Mouse (Mus musculus): ENCODE data around the gene Phf3. TPM values are rescaled to one million over a fixed set of nuclear protein-coding genes. Genes with fewer than 3 reads are reported as not detected.

Gene Phf3
- polyA plus RNA-seq, 1 experiment from 2014 or later, result 39.7 TPM

GRCm38 (mm10) chr1:30808101-30808699 lies 65.5 kb downstream of the Phf3 start:
- Histone ChIP-seq H3K4me1 (replicated peaks; ENCODE audit: control insufficient read depth, insufficient read depth, low read length) (no peaks in the 10 kb centered on the region), H3K27ac (ENCODE audit: low read depth, low read length) (no peak overlapping the region), H3K4me2 (ENCODE audit: low read depth, low read length, severe bottlenecking) (no peak overlapping the region), H3K27me3 (ENCODE audit: control insufficient read depth, insufficient read depth, low read length) (no peaks in the 10 kb centered on the region), H3K9ac (ENCODE audit: low read length) (no peak overlapping the region), H3K9me3 (ENCODE audit: control insufficient read depth, low read length) (no peaks in the 10 kb centered on the region), H3K36me3 (ENCODE audit: control insufficient read depth, insufficient read depth, low read length) (peaks cover 19% of the 10 kb centered on the region; the same call in 1 of the 2 replicates), H3K4me3 (ENCODE audit: low read depth, low read length) (no peak overlapping the region)
- WGBS, result 92% methylated on average over 10 of the region's 10 CpGs
- ATAC-seq (replicated peaks; ENCODE audit: low FRiP score), result no peak
- no peak for DNase-seq (ENCODE audit: low spot score)

- H3K9me3 ChIP-seq (ENCODE audit: control insufficient read depth, low read length), result no peaks in the 10 kb centered on the region
- H3K27ac ChIP-seq (ENCODE audit: low read depth, low read length), result no peak overlapping the region
- DNase-seq (ENCODE audit: low spot score) (no peak), ATAC-seq (replicated peaks; ENCODE audit: low FRiP score) (no peak)
- no peak overlapping the region for H3K4me2 ChIP-seq (ENCODE audit: low read depth, low read length, severe bottlenecking)
- H3K27me3 ChIP-seq (ENCODE audit: control insufficient read depth, insufficient read depth, low read length), result no peaks in the 10 kb centered on the region
- no peaks in the 10 kb centered on the region for H3K4me1 ChIP-seq (replicated peaks; ENCODE audit: control insufficient read depth, insufficient read depth, low read length)
- no peak overlapping the region for H3K9ac ChIP-seq (ENCODE audit: low read length)
- H3K36me3 ChIP-seq (ENCODE audit: control insufficient read depth, insufficient read depth, low read length), result peaks cover 14% of the 10 kb centered on the region; the same call in 1 of the 2 replicates
- 96% methylated on average over 11 of the region's 11 CpGs for whole genome bisulfite sequencing
- H3K4me3 ChIP-seq (ENCODE audit: low read depth, low read length), result no peak overlapping the region
These were observed 67.9 kb downstream of the Phf3 start for GRCm38 (mm10) chr1:30805688-30806285.

DNA sequence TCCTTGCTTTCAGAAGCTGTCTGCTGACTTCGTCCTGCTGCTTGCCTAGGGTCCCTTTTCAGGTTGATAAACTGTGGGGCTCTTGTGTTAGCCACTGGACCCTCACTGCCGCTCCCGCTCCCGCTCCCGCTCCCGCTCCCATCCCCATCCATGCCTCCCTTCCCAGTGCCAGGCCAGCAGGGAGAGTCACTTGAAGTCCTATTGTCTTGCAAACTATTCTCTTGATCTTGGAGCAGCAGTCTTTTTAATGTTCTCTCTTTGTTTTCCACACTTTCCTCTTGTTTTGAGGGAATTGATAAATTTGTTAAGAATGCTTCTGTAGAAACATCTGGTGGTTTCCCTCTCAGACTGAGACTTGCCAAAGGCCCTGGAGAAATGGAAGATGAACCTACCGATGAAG lies 68.8 kb downstream of the Phf3 start:
- no peaks in the 10 kb centered on the region for H3K27me3 ChIP-seq (ENCODE audit: control insufficient read depth, insufficient read depth, low read length)
- no peaks in the 10 kb centered on the region for H3K4me1 ChIP-seq (replicated peaks; ENCODE audit: control insufficient read depth, insufficient read depth, low read length)
- no peak overlapping the region for H3K9ac ChIP-seq (ENCODE audit: low read length)
- ATAC-seq (replicated peaks; ENCODE audit: low FRiP score) (no peak), DNase-seq (ENCODE audit: low spot score) (no peak)
- H3K9me3 ChIP-seq (ENCODE audit: control insufficient read depth, low read length), result no peaks in the 10 kb centered on the region
- no peak overlapping the region for H3K4me3 ChIP-seq (ENCODE audit: low read depth, low read length)
- peaks cover 14% of the 10 kb centered on the region; the same call in 1 of the 2 replicates for H3K36me3 ChIP-seq (ENCODE audit: control insufficient read depth, insufficient read depth, low read length)
- 84% methylated on average over 7 of the region's 7 CpGs for WGBS
- H3K4me2 ChIP-seq (ENCODE audit: low read depth, low read length, severe bottlenecking), result no peak overlapping the region
- H3K27ac ChIP-seq (ENCODE audit: low read depth, low read length), result no peak overlapping the region

- Histone ChIP-seq H3K9ac (ENCODE audit: low read length) (no peak overlapping the region), H3K36me3 (ENCODE audit: control insufficient read depth, insufficient read depth, low read length) (peaks cover 11% of the 10 kb centered on the region; the same call in 1 of the 2 replicates), H3K4me3 (ENCODE audit: low read depth, low read length) (no peak overlapping the region), H3K27me3 (ENCODE audit: control insufficient read depth, insufficient read depth, low read length) (no peaks in the 10 kb centered on the region), H3K9me3 (ENCODE audit: control insufficient read depth, low read length) (no peaks in the 10 kb centered on the region), H3K27ac (ENCODE audit: low read depth, low read length) (no peak overlapping the region), H3K4me1 (replicated peaks; ENCODE audit: control insufficient read depth, insufficient read depth, low read length) (no peaks in the 10 kb centered on the region), H3K4me2 (ENCODE audit: low read depth, low read length, severe bottlenecking) (no peak overlapping the region)
- 96% methylated on average over 8 of the region's 8 CpGs for WGBS
- no peak for DNase-seq (ENCODE audit: low spot score)
- ATAC-seq (replicated peaks; ENCODE audit: low FRiP score), result no peak
These were observed 71.8 kb downstream of the Phf3 start for GRCm38 (mm10) chr1:30801911-30802310.

GRCm38 (mm10) chr1:30799277-30799834 lies 74.4 kb downstream of the Phf3 start:
- ATAC-seq (replicated peaks; ENCODE audit: low FRiP score) (no peak), DNase-seq (ENCODE audit: low spot score) (no peak)
- Histone ChIP-seq H3K9ac (ENCODE audit: low read length) (no peak overlapping the region), H3K4me3 (ENCODE audit: low read depth, low read length) (no peak overlapping the region), H3K4me1 (replicated peaks; ENCODE audit: control insufficient read depth, insufficient read depth, low read length) (no peaks in the 10 kb centered on the region), H3K9me3 (ENCODE audit: control insufficient read depth, low read length) (no peaks in the 10 kb centered on the region), H3K36me3 (ENCODE audit: control insufficient read depth, insufficient read depth, low read length) (no peaks in the 10 kb centered on the region; the same call in 1 of the 2 replicates), H3K27me3 (ENCODE audit: control insufficient read depth, insufficient read depth, low read length) (no peaks in the 10 kb centered on the region), H3K4me2 (ENCODE audit: low read depth, low read length, severe bottlenecking) (no peak overlapping the region), H3K27ac (ENCODE audit: low read depth, low read length) (no peak overlapping the region)
- WGBS, result 82% methylated on average over 6 of the region's 6 CpGs

DNA sequence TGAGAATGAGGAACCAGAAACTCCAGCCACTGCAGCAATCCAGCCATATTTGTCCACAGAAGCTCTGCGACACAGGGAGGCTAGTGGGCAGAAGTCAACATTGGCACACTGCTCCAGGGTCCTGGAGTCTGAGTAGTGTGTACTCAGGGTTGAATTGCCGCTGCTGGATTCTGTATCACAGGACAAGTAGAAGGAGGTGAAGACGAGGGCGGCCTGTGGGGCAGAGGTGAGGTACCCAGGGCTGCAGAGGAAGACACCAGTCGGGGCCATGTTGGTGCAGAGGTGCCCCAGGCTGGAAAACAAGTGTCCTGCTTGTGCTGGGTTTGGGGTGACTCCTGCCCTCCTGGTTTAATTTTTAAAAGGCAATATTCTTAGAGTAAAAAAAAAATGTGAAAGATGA lies 79.1 kb downstream of the Phf3 start:
- ATAC-seq (replicated peaks; ENCODE audit: low FRiP score) (no peak), DNase-seq (ENCODE audit: low spot score) (no peak)
- Histone ChIP-seq H3K4me3 (ENCODE audit: low read depth, low read length) (no peak overlapping the region), H3K27me3 (ENCODE audit: control insufficient read depth, insufficient read depth, low read length) (no peaks in the 10 kb centered on the region), H3K9me3 (ENCODE audit: control insufficient read depth, low read length) (no peaks in the 10 kb centered on the region; the same call in 1 of the 2 replicates), H3K27ac (ENCODE audit: low read depth, low read length) (no peak overlapping the region), H3K4me2 (ENCODE audit: low read depth, low read length, severe bottlenecking) (no peak overlapping the region), H3K9ac (ENCODE audit: low read length) (no peak overlapping the region), H3K36me3 (ENCODE audit: control insufficient read depth, insufficient read depth, low read length) (no peaks in the 10 kb centered on the region), H3K4me1 (replicated peaks; ENCODE audit: control insufficient read depth, insufficient read depth, low read length) (no peaks in the 10 kb centered on the region)
- 89% methylated on average over 5 of the region's 5 CpGs for WGBS

DNA sequence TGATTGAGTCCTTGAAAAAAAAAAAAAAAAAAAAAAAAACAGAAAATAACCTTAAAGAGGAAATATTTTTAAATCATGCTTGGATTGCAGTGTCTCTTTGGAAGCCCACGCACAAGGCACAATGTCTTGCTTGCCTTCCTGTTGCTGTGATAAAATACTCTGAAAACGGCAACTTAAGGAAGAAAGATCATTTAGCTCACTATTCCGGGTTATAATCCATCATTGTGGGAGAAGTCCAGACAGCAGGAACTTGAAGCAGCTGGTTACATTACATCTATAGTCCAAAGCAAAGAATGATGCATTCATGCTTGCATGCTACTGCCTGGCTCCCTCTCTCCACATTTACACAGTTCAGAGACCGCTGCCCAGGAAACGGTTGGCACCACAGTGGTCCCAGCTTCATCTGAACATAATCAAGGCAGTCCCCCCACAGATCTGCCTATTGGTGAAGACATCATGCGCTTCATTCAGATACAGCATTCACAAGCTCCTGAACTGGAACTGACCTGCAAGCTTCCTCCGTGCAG lies 80.3 kb downstream of the Phf3 start:
- H3K4me2 ChIP-seq (ENCODE audit: low read depth, low read length, severe bottlenecking), result no peak overlapping the region
- DNase-seq (ENCODE audit: low spot score) (no peak), ATAC-seq (replicated peaks; ENCODE audit: low FRiP score) (no peak)
- no peak overlapping the region for H3K4me3 ChIP-seq (ENCODE audit: low read depth, low read length)
- H3K36me3 ChIP-seq (ENCODE audit: control insufficient read depth, insufficient read depth, low read length), result no peaks in the 10 kb centered on the region
- no peaks in the 10 kb centered on the region for H3K4me1 ChIP-seq (replicated peaks; ENCODE audit: control insufficient read depth, insufficient read depth, low read length)
- 89% methylated on average over 7 of the region's 7 CpGs for WGBS
- no peak overlapping the region for H3K9ac ChIP-seq (ENCODE audit: low read length)
- no peak overlapping the region for H3K27ac ChIP-seq (ENCODE audit: low read depth, low read length)
- H3K27me3 ChIP-seq (ENCODE audit: control insufficient read depth, insufficient read depth, low read length), result no peaks in the 10 kb centered on the region
- no peaks in the 10 kb centered on the region; the same call in 1 of the 2 replicates for H3K9me3 ChIP-seq (ENCODE audit: control insufficient read depth, low read length)

DNA sequence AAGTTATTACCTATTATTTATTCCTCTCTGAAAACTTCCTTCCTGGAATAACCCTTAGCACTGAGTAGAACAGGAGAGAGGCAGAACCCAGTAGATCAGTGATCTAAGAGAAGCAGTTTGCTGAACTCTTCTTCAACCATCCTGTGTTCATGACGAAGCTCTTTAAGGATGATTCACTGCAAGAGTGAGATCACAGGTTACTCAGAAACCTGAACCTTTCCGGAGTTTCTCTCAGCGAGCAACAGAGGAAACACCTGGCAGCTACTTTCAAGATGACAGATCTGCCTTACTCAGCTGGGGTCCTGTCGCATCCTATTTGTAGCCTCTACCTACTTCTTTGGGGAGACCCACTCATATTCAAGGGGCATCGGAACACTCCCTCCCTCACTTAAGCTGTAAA lies 80.8 kb downstream of the Phf3 start:
- no peak overlapping the region for H3K4me2 ChIP-seq (ENCODE audit: low read depth, low read length, severe bottlenecking)
- H3K9ac ChIP-seq (ENCODE audit: low read length), result no peak overlapping the region
- no peak overlapping the region for H3K27ac ChIP-seq (ENCODE audit: low read depth, low read length)
- H3K27me3 ChIP-seq (ENCODE audit: control insufficient read depth, insufficient read depth, low read length), result no peaks in the 10 kb centered on the region
- H3K9me3 ChIP-seq (ENCODE audit: control insufficient read depth, low read length), result no peaks in the 10 kb centered on the region; the same call in 1 of the 2 replicates
- DNase-seq (ENCODE audit: low spot score) (no peak), ATAC-seq (replicated peaks; ENCODE audit: low FRiP score) (no peak)
- H3K4me3 ChIP-seq (ENCODE audit: low read depth, low read length), result no peak overlapping the region
- no peaks in the 10 kb centered on the region for H3K4me1 ChIP-seq (replicated peaks; ENCODE audit: control insufficient read depth, insufficient read depth, low read length)
- no peaks in the 10 kb centered on the region for H3K36me3 ChIP-seq (ENCODE audit: control insufficient read depth, insufficient read depth, low read length)
- 76% methylated on average over 5 of the region's 5 CpGs for WGBS
